Comparison of ENCODE assay signal across 29 mouse cellular contexts in the genomic region with DNA sequence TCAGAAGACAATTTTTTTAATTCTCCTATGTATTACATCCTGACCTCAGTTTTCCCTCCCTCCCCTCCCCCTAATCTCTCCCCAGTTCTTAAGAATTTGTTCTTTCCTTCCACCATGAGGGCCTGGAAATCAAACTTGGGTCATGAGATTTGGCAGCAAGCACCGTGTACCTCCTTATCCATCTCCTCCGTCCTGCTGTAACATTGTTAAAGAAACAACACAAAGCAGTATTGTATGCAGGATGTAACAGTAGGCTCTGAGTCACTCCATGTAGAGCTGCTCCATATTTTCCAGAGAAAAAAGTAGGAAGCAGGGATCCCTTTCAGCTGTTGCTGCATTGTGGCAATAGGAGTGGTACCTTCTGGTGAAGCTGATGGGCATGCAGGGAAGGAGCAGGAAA. TPM values are rescaled to one million over a fixed set of nuclear protein-coding genes. Genes with fewer than 3 reads are reported as not detected.
DNase-seq lines count a peak whose midpoint lies in the region; ATAC-seq and TF ChIP-seq lines count a peak whose summit lies in the region.
"Had no signal": no experiment of that assay in that cellular context is flagged by ENCODE, and none has a peak within 500 bp of the region (broad histone marks: within the 10 kb centered on the region; RNA-seq: fewer than 3 reads in every experiment).

No protein-coding gene starts in this region.

- no peak overlapping the region for H3K27ac ChIP-seq in heart, embryonic 15.5 days
- peak overlapping the region; percentile 39; the same call in 1 of the 2 replicates for H3K27ac ChIP-seq in layer of hippocampus, adult 2 months
- peak overlapping the region; percentile 9; the same call in 1 of the 2 replicates for H3K27ac ChIP-seq in ES-E14 (ENCODE audit: insufficient read depth, low read depth, low read length, poor library complexity, severe bottlenecking)
- H3K27ac ChIP-seq: embryonic facial prominence, embryonic 10.5 days; embryonic facial prominence, embryonic 13.5 days; forebrain, embryonic 12.5 days; heart, embryonic 13.5 days; hindbrain, embryonic 12.5 days; hindbrain, embryonic 15.5 days had no signal

- no peaks in the 10 kb centered on the region for H3K36me3 ChIP-seq in heart, embryonic 15.5 days
- no peaks in the 10 kb centered on the region for H3K36me3 ChIP-seq in ES-E14 (ENCODE audit: control insufficient read depth, insufficient read depth, low read length, poor library complexity, severe bottlenecking)
- H3K36me3 ChIP-seq: embryonic facial prominence, embryonic 10.5 days; embryonic facial prominence, embryonic 13.5 days; forebrain, embryonic 12.5 days; heart, embryonic 13.5 days; hindbrain, embryonic 12.5 days; hindbrain, embryonic 15.5 days had no signal

- no peaks in the 10 kb centered on the region for H3K9me3 ChIP-seq in heart, embryonic 15.5 days (replicated peaks)
- no peaks in the 10 kb centered on the region for H3K9me3 ChIP-seq in ES-E14 (ENCODE audit: control insufficient read depth, insufficient read depth, low read depth, low read length)
- H3K9me3 ChIP-seq: embryonic facial prominence, embryonic 10.5 days; embryonic facial prominence, embryonic 13.5 days; forebrain, embryonic 12.5 days; heart, embryonic 13.5 days; hindbrain, embryonic 12.5 days; hindbrain, embryonic 15.5 days had no signal

- in situ Hi-C loops in ES-E14 (cut with MboI; ENCODE audit: low sequenced_read_pairs in 2 of 2, unreplicated experiment in 2 of 2) = no loop called here

- H3K27me3 ChIP-seq in heart, embryonic 15.5 days = no peaks in the 10 kb centered on the region
- H3K27me3 ChIP-seq: CH12.LX; embryonic facial prominence, embryonic 13.5 days; forebrain, embryonic 12.5 days; heart, embryonic 13.5 days; hindbrain, embryonic 12.5 days; hindbrain, embryonic 15.5 days; Patski had no signal

- DNase-seq in heart, postnatal 25 days (ENCODE audit: low spot score) = no peak
- DNase-seq in layer of hippocampus, adult 2 months (ENCODE audit: low spot score in 2 of 2) = no peak
- DNase-seq in layer of hippocampus, postnatal 36 days = no peak
- no peak for DNase-seq in ES-E14 (ENCODE audit: low read depth, low spot score)
- peak; percentile 66 for DNase-seq in testis, postnatal 14 days (ENCODE audit: low spot score)
- no peak for DNase-seq in adrenal gland, postnatal 4 days (ENCODE audit: low spot score in 2 of 2)
- DNase-seq: adrenal gland, postnatal 10 days; adrenal gland, postnatal 36 days; B cell, adult 2 months; cerebellum, adult 11-12 months; cerebellum, adult 8-10 months; cerebellum, postnatal 10 days; cerebellum, postnatal 36 days; embryo, embryonic 11 days; gastrocnemius, postnatal 10 days; heart, adult 18-20 months; heart, postnatal 10 days had no signal

- no peak overlapping the region for H3K4me2 ChIP-seq in heart, embryonic 15.5 days
- H3K4me2 ChIP-seq: embryonic facial prominence, embryonic 13.5 days; forebrain, embryonic 12.5 days; heart, embryonic 13.5 days; hindbrain, embryonic 12.5 days; hindbrain, embryonic 15.5 days had no signal

- H3K4me3 ChIP-seq in heart, embryonic 15.5 days = no peak overlapping the region
- no peak overlapping the region for H3K4me3 ChIP-seq in layer of hippocampus, adult 2 months
- H3K4me3 ChIP-seq in ES-E14 (ENCODE audit: insufficient read depth in 1 of 2, low read depth in 1 of 2, low read length in 2 of 2, poor library complexity in 1 of 2, severe bottlenecking in 1 of 2) = no peak overlapping the region
- H3K4me3 ChIP-seq: embryonic facial prominence, embryonic 10.5 days; embryonic facial prominence, embryonic 13.5 days; erythroblast, embryonic 14.5 days; forebrain, embryonic 12.5 days; heart, embryonic 13.5 days; hindbrain, embryonic 12.5 days; hindbrain, embryonic 15.5 days had no signal

- no peak for TF ChIP-seq CTCF in layer of hippocampus, adult 2 months (conservative IDR thresholded peaks at IDR 0.05)

- no peak overlapping the region for H3K9ac ChIP-seq in heart, embryonic 15.5 days
- H3K9ac ChIP-seq in ES-E14 (ENCODE audit: insufficient read depth, low read depth, low read length, poor library complexity, severe bottlenecking) = no peak overlapping the region; the same call in 1 of the 2 replicates
- H3K9ac ChIP-seq: embryonic facial prominence, embryonic 13.5 days; forebrain, embryonic 12.5 days; heart, embryonic 13.5 days; hindbrain, embryonic 12.5 days; hindbrain, embryonic 15.5 days had no signal

- peak; percentile 65 for ATAC-seq in heart, embryonic 15.5 days (replicated peaks; ENCODE audit: insufficient number of reproducible peaks, insufficient read depth, low FRiP score, low read depth)
- ATAC-seq: forebrain, embryonic 16.5 days; intestine, postnatal 0 days; Patski had no signal

- intact Hi-C loops in heart, postnatal 25 days (cut with DNase I) = no loop called here

- peaks cover 5% of the 10 kb centered on the region for H3K4me1 ChIP-seq in heart, embryonic 15.5 days (replicated peaks)
- H3K4me1 ChIP-seq in ES-E14 (ENCODE audit: control insufficient read depth in 2 of 2, insufficient read depth in 2 of 2, low read length in 2 of 2, poor library complexity in 1 of 2) = peaks cover 22 to 26% of the 10 kb centered on the region in 2 experiments
- H3K4me1 ChIP-seq: embryonic facial prominence, embryonic 13.5 days; hindbrain, embryonic 12.5 days; hindbrain, embryonic 15.5 days had no signal

- WGBS in heart, embryonic 15.5 days = 41% methylated on average over 2 of the region's 2 CpGs

TF ChIP-seq in ES-E14, 5 proteins besides CTCF, POLR2A, EP300 and RAD21:
- TF ChIP-seq CHD2 (IDR thresholded peaks at IDR 0.05; ENCODE audit: low read depth, low read length) (no peak), ZNF384 (IDR thresholded peaks at IDR 0.05; ENCODE audit: low read depth, low read length) (no peak), ZC3H11A (IDR thresholded peaks at IDR 0.05; ENCODE audit: borderline replicate concordance, low read depth, low read length) (no peak), MAFK (IDR thresholded peaks at IDR 0.05; ENCODE audit: insufficient read depth, low read depth, low read length) (no peak), HCFC1 (IDR thresholded peaks at IDR 0.05; ENCODE audit: borderline replicate concordance, insufficient read depth, low read length) (no peak)

RNA-seq across cellular contexts. Expression of gene Trip12, which starts 15.4 kb away (rescaled TPM):
- polyA plus RNA-seq in heart, embryonic 15.5 days (2015; fragmentation: Nextera tagmentation; extraction: Ambion mirVana) = 43.4 and 51.0 TPM in 2 replicates
- total RNA-seq in heart, postnatal 25 days (2021) = 100 to 1,000 TPM; 185 to 203 TPM
- 100 to 1,000 TPM; 196 to 201 TPM for total RNA-seq in layer of hippocampus, adult 2 months (2021)
- total RNA-seq in layer of hippocampus, postnatal 36 days (2021) = 100 to 1,000 TPM; 191 to 208 TPM
- 368 and 425 TPM in 2 replicates for total RNA-seq in ES-E14 (2012; rRNA removed)
- 100 to 1,000 TPM; 248 to 284 TPM for total RNA-seq in adrenal gland, postnatal 4 days (2021)

RNA-seq across cellular contexts. Expression of gene Fbxo36, which starts 16.1 kb away (rescaled TPM):
- 6.8 and 7.3 TPM in 2 replicates for polyA plus RNA-seq in heart, embryonic 15.5 days (2015; fragmentation: Nextera tagmentation; extraction: Ambion mirVana)
- total RNA-seq in heart, postnatal 25 days (2021) = 1 to 10 TPM in 1 of 2 experiments, under 1 TPM in 1; 0.98 to 1.7 TPM
- total RNA-seq in layer of hippocampus, adult 2 months (2021) = 1 to 10 TPM; 2.4 to 3.1 TPM
- total RNA-seq in layer of hippocampus, postnatal 36 days (2021) = 1 to 10 TPM; 2.0 to 3.1 TPM
- 3.1 and 4.3 TPM in 2 replicates for total RNA-seq in ES-E14 (2012; rRNA removed)
- 1 to 10 TPM; 8.5 to 9.3 TPM for total RNA-seq in adrenal gland, postnatal 4 days (2021)
